Mouse (Mus musculus) E14TG2a.4 (cell line): Measurements from ENCODE around the gene Fryl.

Experiments used
- CTCF ChIP-seq: conservative IDR thresholded peaks from 2 replicates; pipeline ENCODE4 v1.5.1; 2014; ENCODE audit warnings: low read length
- POU5F1 ChIP-seq: IDR thresholded peaks from 2 replicates; pipeline ENCODE4 v1.6.1; 2014; ENCODE audit warnings: low read length, borderline replicate concordance

- TF ChIP-seq CTCF (no peak), POU5F1 (no peak)
These were observed 111.4 kb downstream of the Fryl start for GRCm38 (mm10) chr5:73144987-73145386.
